Mouse (Mus musculus): Measurements from ENCODE around the gene Gab2. TPM values are rescaled to one million over a fixed set of nuclear protein-coding genes. Genes with fewer than 3 reads are reported as not detected.

The Gab2 gene
- polyA plus RNA-seq, 1 experiment from 2014 or later: 3.4 TPM

GRCm38 (mm10) chr7:97247661-97248060 is 166.3 kb downstream of the Gab2 start:
- no peak for DNase-seq (ENCODE audit: low spot score)
- 15% methylated on average over 1 of the region's 1 CpGs for WGBS

GRCm38 (mm10) chr7:97248136-97248535 is 166.8 kb downstream of the Gab2 start:
- DNase-seq (ENCODE audit: low spot score) (no peak), ATAC-seq (ENCODE audit: low FRiP score, low TSS enrichment) (no peak)
- Histone ChIP-seq H3K27ac (replicated peaks) (no peak overlapping the region), H3K9ac (ENCODE audit: low read length) (no peak overlapping the region), H3K4me3 (ENCODE audit: low read depth, low read length) (no peak overlapping the region), H3K36me3 (ENCODE audit: control insufficient read depth, insufficient read depth, low read length) (0 out of 2 replicates have a peak, but pooled peaks cover 2% of the 10 kb centered on the region), H3K4me1 (replicated peaks; ENCODE audit: control insufficient read depth, insufficient read depth) (no peaks in the 10 kb centered on the region), H3K9me3 (ENCODE audit: control insufficient read depth, low read length) (no peaks in the 10 kb centered on the region), H3K4me2 (replicated peaks; ENCODE audit: low read depth) (no peak overlapping the region), H3K27me3 (ENCODE audit: control insufficient read depth, insufficient read depth, low read length) (no peaks in the 10 kb centered on the region)
- TF ChIP-seq EP300 (optimal IDR thresholded peaks at IDR 0.05): no peak
- no peak for TF ChIP-seq CTCF (IDR thresholded peaks at IDR 0.05; ENCODE audit: low read depth)
- WGBS: 56% methylated on average over 5 of the region's 5 CpGs

More at GRCm38 (mm10) chr7:97247661-97248060, 166.3 kb downstream of the Gab2 start:
- TF ChIP-seq CTCF (IDR thresholded peaks at IDR 0.05; ENCODE audit: low read depth) (no peak), EP300 (optimal IDR thresholded peaks at IDR 0.05) (no peak)
- Histone ChIP-seq H3K9ac (ENCODE audit: low read length) (no peak overlapping the region), H3K4me1 (replicated peaks; ENCODE audit: control insufficient read depth, insufficient read depth) (no peaks in the 10 kb centered on the region), H3K27me3 (ENCODE audit: control insufficient read depth, insufficient read depth, low read length) (no peaks in the 10 kb centered on the region), H3K36me3 (ENCODE audit: control insufficient read depth, insufficient read depth, low read length) (0 out of 2 replicates have a peak, but pooled peaks cover 2% of the 10 kb centered on the region), H3K4me3 (ENCODE audit: low read depth, low read length) (no peak overlapping the region), H3K27ac (replicated peaks) (no peak overlapping the region), H3K4me2 (replicated peaks; ENCODE audit: low read depth) (no peak overlapping the region), H3K9me3 (ENCODE audit: control insufficient read depth, low read length) (no peaks in the 10 kb centered on the region)
- no peak for ATAC-seq (ENCODE audit: low FRiP score, low TSS enrichment)

GRCm38 (mm10) chr7:97251638-97252037 is 170.3 kb downstream of the Gab2 start:
- TF ChIP-seq CTCF (IDR thresholded peaks at IDR 0.05; ENCODE audit: low read depth) (no peak), EP300 (optimal IDR thresholded peaks at IDR 0.05) (no peak)
- Histone ChIP-seq H3K4me1 (replicated peaks; ENCODE audit: control insufficient read depth, insufficient read depth) (no peaks in the 10 kb centered on the region), H3K9ac (ENCODE audit: low read length) (no peak overlapping the region), H3K27ac (replicated peaks) (no peak overlapping the region), H3K27me3 (ENCODE audit: control insufficient read depth, insufficient read depth, low read length) (no peaks in the 10 kb centered on the region), H3K4me3 (ENCODE audit: low read depth, low read length) (no peak overlapping the region), H3K36me3 (ENCODE audit: control insufficient read depth, insufficient read depth, low read length) (no peaks in the 10 kb centered on the region), H3K4me2 (replicated peaks; ENCODE audit: low read depth) (no peak overlapping the region), H3K9me3 (ENCODE audit: control insufficient read depth, low read length) (no peaks in the 10 kb centered on the region)
- DNase-seq (ENCODE audit: low spot score): no peak
- 37% methylated on average over 2 of the region's 2 CpGs for WGBS
- ATAC-seq (ENCODE audit: low FRiP score, low TSS enrichment): no peak

GRCm38 (mm10) chr7:97262541-97262940 is 181.2 kb downstream of the Gab2 start:
- Histone ChIP-seq H3K4me3 (ENCODE audit: low read depth, low read length) (no peak overlapping the region), H3K36me3 (ENCODE audit: control insufficient read depth, insufficient read depth, low read length) (no peaks in the 10 kb centered on the region), H3K27ac (replicated peaks) (no peak overlapping the region), H3K9ac (ENCODE audit: low read length) (no peak overlapping the region), H3K4me1 (replicated peaks; ENCODE audit: control insufficient read depth, insufficient read depth) (no peaks in the 10 kb centered on the region), H3K27me3 (ENCODE audit: control insufficient read depth, insufficient read depth, low read length) (no peaks in the 10 kb centered on the region), H3K9me3 (ENCODE audit: control insufficient read depth, low read length) (no peaks in the 10 kb centered on the region), H3K4me2 (replicated peaks; ENCODE audit: low read depth) (no peak overlapping the region)
- DNase-seq (ENCODE audit: low spot score) (no peak), ATAC-seq (ENCODE audit: low FRiP score, low TSS enrichment) (no peak)
- TF ChIP-seq CTCF (IDR thresholded peaks at IDR 0.05; ENCODE audit: low read depth) (no peak), EP300 (optimal IDR thresholded peaks at IDR 0.05) (no peak)
- 36% methylated on average over 1 of the region's 1 CpGs for WGBS

GRCm38 (mm10) chr7:97270367-97270766 is 189.0 kb downstream of the Gab2 start:
- TF ChIP-seq CTCF (IDR thresholded peaks at IDR 0.05; ENCODE audit: low read depth): no peak
- no peak for TF ChIP-seq EP300 (optimal IDR thresholded peaks at IDR 0.05)
- Histone ChIP-seq H3K4me3 (ENCODE audit: low read depth, low read length) (no peak overlapping the region), H3K4me1 (replicated peaks; ENCODE audit: control insufficient read depth, insufficient read depth) (no peaks in the 10 kb centered on the region), H3K9ac (ENCODE audit: low read length) (no peak overlapping the region), H3K36me3 (ENCODE audit: control insufficient read depth, insufficient read depth, low read length) (no peaks in the 10 kb centered on the region), H3K4me2 (replicated peaks; ENCODE audit: low read depth) (no peak overlapping the region), H3K9me3 (ENCODE audit: control insufficient read depth, low read length) (no peaks in the 10 kb centered on the region), H3K27ac (replicated peaks) (no peak overlapping the region), H3K27me3 (ENCODE audit: control insufficient read depth, insufficient read depth, low read length) (no peaks in the 10 kb centered on the region)
- ATAC-seq (ENCODE audit: low FRiP score, low TSS enrichment) (no peak), DNase-seq (ENCODE audit: low spot score) (no peak)

- Histone ChIP-seq H3K9me3 (ENCODE audit: control insufficient read depth, low read length) (no peaks in the 10 kb centered on the region), H3K4me1 (replicated peaks; ENCODE audit: control insufficient read depth, insufficient read depth) (no peaks in the 10 kb centered on the region), H3K27me3 (ENCODE audit: control insufficient read depth, insufficient read depth, low read length) (no peaks in the 10 kb centered on the region), H3K4me2 (replicated peaks; ENCODE audit: low read depth) (no peak overlapping the region), H3K36me3 (ENCODE audit: control insufficient read depth, insufficient read depth, low read length) (no peaks in the 10 kb centered on the region), H3K27ac (replicated peaks) (no peak overlapping the region), H3K4me3 (ENCODE audit: low read depth, low read length) (no peak overlapping the region), H3K9ac (ENCODE audit: low read length) (no peak overlapping the region)
- DNase-seq (ENCODE audit: low spot score) (no peak), ATAC-seq (ENCODE audit: low FRiP score, low TSS enrichment) (no peak)
- 81% methylated on average over 1 of the region's 1 CpGs for WGBS
- TF ChIP-seq CTCF (IDR thresholded peaks at IDR 0.05; ENCODE audit: low read depth) (no peak), EP300 (optimal IDR thresholded peaks at IDR 0.05) (no peak)
Measured at GRCm38 (mm10) chr7:97271068-97271467, 189.7 kb downstream of the Gab2 start.
